Mouse (Mus musculus): ENCODE measurements around the gene Cdkl5. TPM values are rescaled to one million over a fixed set of nuclear protein-coding genes. Genes with fewer than 3 reads are reported as not detected.
A peak's percentile ranks its signal among the peaks of the same experiment; 100 is the strongest.

Cdkl5 gene
- 2.1 and 2.3 TPM in 2 replicates for polyA plus RNA-seq (2015; fragmentation: Nextera tagmentation; extraction: Ambion mirVana)

- H3K27ac ChIP-seq: peak within 1 kb of the TSS; percentile 63
- H3K4me1 ChIP-seq: no peaks in the 10 kb centered on the region
- H3K9ac ChIP-seq: peak within 1 kb of the TSS; percentile 68
- peaks cover 35% of the 10 kb centered on the region for H3K27me3 ChIP-seq
- ATAC-seq (ENCODE audit: low FRiP score, low read depth): peak; percentile 96
- 20% methylated on average over 53 of the region's 53 CpGs for WGBS
- peak within 1 kb of the TSS; percentile 59 for H3K4me3 ChIP-seq
- H3K36me3 ChIP-seq: no peaks in the 10 kb centered on the region
- peak within 1 kb of the TSS; percentile 66 for H3K4me2 ChIP-seq (replicated peaks)
- H3K9me3 ChIP-seq: no peaks in the 10 kb centered on the region
Observed at GRCm38 (mm10) chrX:160994543-160995121, at the start of gene Cdkl5. Gene Cdkl5, minus strand, starts transcription at chrX:160994704.

GRCm38 (mm10) chrX:161033235-161033803, 38.8 kb upstream of the Cdkl5 start:
- H3K9me3 ChIP-seq: no peaks in the 10 kb centered on the region
- no peaks in the 10 kb centered on the region for H3K4me1 ChIP-seq
- H3K9ac ChIP-seq: no peak overlapping the region
- no peak overlapping the region for H3K4me2 ChIP-seq (replicated peaks)
- no peak overlapping the region for H3K27ac ChIP-seq
- 38% methylated on average over 3 of the region's 3 CpGs for WGBS
- no peaks in the 10 kb centered on the region for H3K36me3 ChIP-seq
- ATAC-seq (ENCODE audit: low FRiP score, low read depth): no peak
- peaks cover 7% of the 10 kb centered on the region; the same call in 1 of the 2 replicates for H3K27me3 ChIP-seq
- H3K4me3 ChIP-seq: no peak overlapping the region

- Histone ChIP-seq H3K4me2 (replicated peaks) (no peak overlapping the region), H3K4me3 (no peak overlapping the region), H3K27ac (no peak overlapping the region), H3K36me3 (no peaks in the 10 kb centered on the region), H3K27me3 (peaks cover 7% of the 10 kb centered on the region; the same call in 1 of the 2 replicates), H3K9me3 (no peaks in the 10 kb centered on the region), H3K4me1 (no peaks in the 10 kb centered on the region), H3K9ac (no peak overlapping the region)
- WGBS: 46% methylated on average over 2 of the region's 2 CpGs
- no peak for ATAC-seq (ENCODE audit: low FRiP score, low read depth)
Observed at GRCm38 (mm10) chrX:161032423-161032822, 37.9 kb upstream of the Cdkl5 start.

- no peak overlapping the region for H3K4me2 ChIP-seq (replicated peaks)
- ATAC-seq (ENCODE audit: low FRiP score, low read depth): no peak
- no peak overlapping the region for H3K9ac ChIP-seq
- H3K4me1 ChIP-seq: no peaks in the 10 kb centered on the region
- H3K27me3 ChIP-seq: peaks cover 7% of the 10 kb centered on the region; the same call in 1 of the 2 replicates
- H3K27ac ChIP-seq: no peak overlapping the region
- no peaks in the 10 kb centered on the region for H3K36me3 ChIP-seq
- H3K4me3 ChIP-seq: no peak overlapping the region
- no peaks in the 10 kb centered on the region for H3K9me3 ChIP-seq
Observed at GRCm38 (mm10) chrX:161030233-161030632, 35.7 kb upstream of the Cdkl5 start.

- H3K9me3 ChIP-seq: no peaks in the 10 kb centered on the region
- peaks cover 10% of the 10 kb centered on the region; the same call in 1 of the 2 replicates for H3K27me3 ChIP-seq
- no peak overlapping the region for H3K4me2 ChIP-seq (replicated peaks)
- H3K4me1 ChIP-seq: no peaks in the 10 kb centered on the region
- H3K36me3 ChIP-seq: no peaks in the 10 kb centered on the region
- H3K27ac ChIP-seq: no peak overlapping the region
- no peak overlapping the region for H3K4me3 ChIP-seq
- 67% methylated on average over 2 of the region's 2 CpGs for WGBS
- ATAC-seq (ENCODE audit: low FRiP score, low read depth): no peak
- H3K9ac ChIP-seq: no peak overlapping the region
Observed at GRCm38 (mm10) chrX:161024475-161024874, 30.0 kb upstream of the Cdkl5 start.

- Histone ChIP-seq H3K4me3 (no peak overlapping the region), H3K36me3 (no peaks in the 10 kb centered on the region), H3K9me3 (no peaks in the 10 kb centered on the region), H3K27me3 (peaks cover 15% of the 10 kb centered on the region; the same call in 1 of the 2 replicates), H3K9ac (no peak overlapping the region), H3K27ac (no peak overlapping the region), H3K4me2 (replicated peaks) (no peak overlapping the region), H3K4me1 (no peaks in the 10 kb centered on the region)
- no peak for ATAC-seq (ENCODE audit: low FRiP score, low read depth)
- 86% methylated on average over 7 of the region's 7 CpGs for WGBS
Observed at GRCm38 (mm10) chrX:161021548-161021947, 27.0 kb upstream of the Cdkl5 start.

- Histone ChIP-seq H3K4me1 (no peaks in the 10 kb centered on the region), H3K27ac (no peak overlapping the region)
- WGBS: 77% methylated on average over 1 of the region's 1 CpGs
Observed at GRCm38 (mm10) chrX:161018179-161018578, 23.7 kb upstream of the Cdkl5 start.

GRCm38 (mm10) chrX:161006272-161006671, 11.8 kb upstream of the Cdkl5 start:
- Histone ChIP-seq H3K36me3 (no peaks in the 10 kb centered on the region), H3K4me1 (no peaks in the 10 kb centered on the region), H3K27me3 (peaks cover 22% of the 10 kb centered on the region; the same call in 1 of the 2 replicates), H3K9me3 (no peaks in the 10 kb centered on the region), H3K9ac (no peak overlapping the region), H3K27ac (no peak overlapping the region), H3K4me3 (no peak overlapping the region), H3K4me2 (replicated peaks) (no peak overlapping the region)
- WGBS: 65% methylated on average over 1 of the region's 1 CpGs
- ATAC-seq (ENCODE audit: low FRiP score, low read depth): no peak

More at GRCm38 (mm10) chrX:161018179-161018578, 23.7 kb upstream of the Cdkl5 start:
- H3K27me3 ChIP-seq: peaks cover 18% of the 10 kb centered on the region; the same call in 1 of the 2 replicates
- H3K4me2 ChIP-seq (replicated peaks): no peak overlapping the region
- H3K4me3 ChIP-seq: no peak overlapping the region
- no peaks in the 10 kb centered on the region for H3K36me3 ChIP-seq
- H3K9ac ChIP-seq: no peak overlapping the region
- ATAC-seq (ENCODE audit: low FRiP score, low read depth): no peak
- no peaks in the 10 kb centered on the region for H3K9me3 ChIP-seq

- no peak overlapping the region for H3K27ac ChIP-seq
- H3K9me3 ChIP-seq: no peaks in the 10 kb centered on the region
- no peak overlapping the region for H3K9ac ChIP-seq
- H3K36me3 ChIP-seq: no peaks in the 10 kb centered on the region
- WGBS: 30% methylated on average over 5 of the region's 5 CpGs
- no peak overlapping the region for H3K4me3 ChIP-seq
- H3K4me1 ChIP-seq: no peaks in the 10 kb centered on the region
- no peak overlapping the region for H3K4me2 ChIP-seq (replicated peaks)
- ATAC-seq (ENCODE audit: low FRiP score, low read depth): no peak
- H3K27me3 ChIP-seq: peaks cover 44% of the 10 kb centered on the region
Observed at GRCm38 (mm10) chrX:160996051-160996450, 1.5 kb upstream of the Cdkl5 start.

- peak overlapping the region; percentile 59 for H3K4me3 ChIP-seq
- 11% methylated on average over 31 of the region's 31 CpGs for WGBS
- ATAC-seq (ENCODE audit: low FRiP score, low read depth): peak; percentile 52
Observed at GRCm38 (mm10) chrX:160995131-160995667, 695 bp upstream of the Cdkl5 start.

GRCm38 (mm10) chrX:160993749-160994539, 560 bp downstream of the Cdkl5 start:
- no peak; the same call in none of the 2 replicates for ATAC-seq (ENCODE audit: low FRiP score, low read depth)
- Histone ChIP-seq H3K27me3 (peaks cover 31% of the 10 kb centered on the region), H3K9me3 (no peaks in the 10 kb centered on the region), H3K4me3 (peak overlapping the region; percentile 59), H3K9ac (peak overlapping the region; percentile 68), H3K4me1 (no peaks in the 10 kb centered on the region), H3K27ac (peak overlapping the region; percentile 63), H3K4me2 (replicated peaks) (peak overlapping the region; percentile 66), H3K36me3 (no peaks in the 10 kb centered on the region)
- WGBS: 24% methylated on average over 36 of the region's 39 CpGs

More at GRCm38 (mm10) chrX:160995131-160995667, 695 bp upstream of the Cdkl5 start:
- Histone ChIP-seq H3K4me2 (replicated peaks) (peak overlapping the region; percentile 58), H3K9me3 (no peaks in the 10 kb centered on the region), H3K27me3 (peaks cover 37% of the 10 kb centered on the region), H3K36me3 (no peaks in the 10 kb centered on the region), H3K4me1 (no peaks in the 10 kb centered on the region), H3K9ac (peak overlapping the region; percentile 53), H3K27ac (no peak overlapping the region)

GRCm38 (mm10) chrX:160992703-160993102, 1.8 kb downstream of the Cdkl5 start:
- peaks cover 31% of the 10 kb centered on the region for H3K27me3 ChIP-seq
- WGBS: 42% methylated on average over 2 of the region's 2 CpGs
- H3K9me3 ChIP-seq: no peaks in the 10 kb centered on the region
- no peaks in the 10 kb centered on the region for H3K4me1 ChIP-seq
- no peak overlapping the region; the same call in 1 of the 2 replicates for H3K4me3 ChIP-seq
- H3K9ac ChIP-seq: no peak overlapping the region
- no peaks in the 10 kb centered on the region for H3K36me3 ChIP-seq
- no peak overlapping the region for H3K27ac ChIP-seq
- no peak for ATAC-seq (ENCODE audit: low FRiP score, low read depth)
- H3K4me2 ChIP-seq (replicated peaks): peak overlapping the region; percentile 36
